Mouse (Mus musculus) Patski (cell line): ENCODE results near the gene Mpig6b. TPM values are rescaled to one million over a fixed set of nuclear protein-coding genes. Genes with fewer than 3 reads are reported as not detected.

Experiments
- ATAC-seq: fragments of 100-300 bp; one replicate; pipeline ENCODE4 v1.8.0; 2021
- CTCF ChIA-PET: fragments of 350-600 bp; sonication (Branson Sonifier 250); formaldehyde crosslinking; loops from one replicate; lab custom pipeline; 2022; ENCODE audit warnings: inconsistent platforms; lab: Charles Lee
- POLR2A ChIA-PET: fragments of 350-600 bp; sonication (Branson Sonifier 250); formaldehyde crosslinking; loops from one replicate; lab custom pipeline; 2022; ENCODE audit warnings: antibody characterized with exemption, inconsistent platforms; lab: Charles Lee
- DNase-seq: peaks from one replicate; pipeline ENCODE4 v3.0.0-alpha.2; 2011; ENCODE audit warnings: low read depth, low spot score
- H3K27me3 ChIP-seq: fragments of 371-371 bp; one replicate; pipeline ENCODE4 v1.5.1; 2021
- CTCF ChIP-seq: fragments of 100-300 bp; IDR thresholded peaks from one replicate; pipeline ENCODE4 v1.5.1; 2021
- in situ Hi-C: fragments of 300-500 bp; cut with MboI; formaldehyde crosslinking; loops from 3 replicates; pipeline ENCODE4 v1.11.1; 2018; ENCODE audit warnings: low pct_unique_long_range_greater_than_20kb, mixed read lengths
- polyA plus RNA-seq: library from polyadenylated mRNA; unstranded; gene quantifications from one replicate; pipeline ENCODE4 v1.2.3, GENCODE M21; 2021

Mpig6b gene
- polyA plus RNA-seq, 1 experiment from 2014 or later: not detected

GRCm38 (mm10) chr17:35102299-35102698 is 36.3 kb upstream of the Mpig6b start:
- CTCF ChIA-PET: no interaction called here
- no peak for ATAC-seq

GRCm38 (mm10) chr17:35101161-35101560 is 35.2 kb upstream of the Mpig6b start:
- in situ Hi-C loops: no loop called here
- TF ChIP-seq CTCF: no peak
- no peaks in the 10 kb centered on the region for H3K27me3 ChIP-seq
- POLR2A ChIA-PET: interaction anchor here (0.8 kb wide), 1 partner anchor 99 kb away, joined by 3 read pairs; no protein-coding TSS in a partner anchor
- DNase-seq (no peak), ATAC-seq (no peak)
- CTCF ChIA-PET: no interaction called here

More at GRCm38 (mm10) chr17:35102299-35102698, 36.3 kb upstream of the Mpig6b start:
- in situ Hi-C loops: no loop called here
- TF ChIP-seq CTCF: no peak
- POLR2A ChIA-PET: interaction anchor here (0.8 kb wide), 1 partner anchor 151 kb away, joined by 3 read pairs; no protein-coding TSS in a partner anchor
- DNase-seq: no peak
- no peaks in the 10 kb centered on the region for H3K27me3 ChIP-seq

GRCm38 (mm10) chr17:35100196-35100765 is 34.3 kb upstream of the Mpig6b start:
- H3K27me3 ChIP-seq: no peaks in the 10 kb centered on the region
- ATAC-seq (no peak), DNase-seq (no peak)
- TF ChIP-seq CTCF: no peak
- ChIA-PET CTCF (no interaction called here), POLR2A (no interaction called here)
- in situ Hi-C loops: no loop called here

GRCm38 (mm10) chr17:35097164-35097655 is 31.2 kb upstream of the Mpig6b start:
- ATAC-seq (no peak), DNase-seq (no peak)
- CTCF ChIA-PET: interaction anchor here (0.7 kb wide), 1 partner anchor 75 kb away, joined by 3 read pairs; no protein-coding TSS in a partner anchor
- TF ChIP-seq CTCF: no peak
- no peaks in the 10 kb centered on the region for H3K27me3 ChIP-seq
- POLR2A ChIA-PET: interaction anchor here (1.1 kb wide), 1 partner anchor 19 kb away, joined by 4 read pairs; no protein-coding TSS in a partner anchor
- in situ Hi-C loops: no loop called here

- POLR2A ChIA-PET: no interaction called here
- DNase-seq (no peak), ATAC-seq (no peak)
- no peak for TF ChIP-seq CTCF
- in situ Hi-C loops: no loop called here
- no peaks in the 10 kb centered on the region for H3K27me3 ChIP-seq
- CTCF ChIA-PET: interaction anchor here (1.1 kb wide), 1 partner anchor 9 kb away, joined by 4 read pairs; no protein-coding TSS in a partner anchor
Measured at GRCm38 (mm10) chr17:35096597-35096996, 30.6 kb upstream of the Mpig6b start.

- no peak for ATAC-seq
- no peak for TF ChIP-seq CTCF
- H3K27me3 ChIP-seq: no peaks in the 10 kb centered on the region
- in situ Hi-C loops: no loop called here
- ChIA-PET CTCF (interaction anchor here (1.3 kb wide), 1 partner anchor 27 kb away, joined by 3 read pairs; the partner anchor contains the start of genes Csnk2b and Gpank1), POLR2A (interaction anchor here (0.5 to 1.0 kb wide), 2 partner anchors 31 to 69 kb away, joined by 3 read pairs; partner anchors contain the start of gene D17H6S53E)
- DNase-seq: no peak
Measured at GRCm38 (mm10) chr17:35094475-35095365, 28.7 kb upstream of the Mpig6b start.

GRCm38 (mm10) chr17:35092403-35093198 is 26.6 kb upstream of the Mpig6b start:
- H3K27me3 ChIP-seq: no peaks in the 10 kb centered on the region
- ChIA-PET POLR2A (no interaction called here), CTCF (no interaction called here)
- DNase-seq (no peak), ATAC-seq (no peak)
- TF ChIP-seq CTCF: no peak
- in situ Hi-C loops: no loop called here

- CTCF ChIA-PET: no interaction called here
- DNase-seq: no peak
Measured at GRCm38 (mm10) chr17:35090166-35090932, 24.4 kb upstream of the Mpig6b start.

More at GRCm38 (mm10) chr17:35090166-35090932, 24.4 kb upstream of the Mpig6b start:
- H3K27me3 ChIP-seq: peaks cover 6% of the 10 kb centered on the region
- POLR2A ChIA-PET: interaction anchor here (0.6 kb wide), 1 partner anchor 92 kb away, joined by 3 read pairs; no protein-coding TSS in a partner anchor
- in situ Hi-C loops: no loop called here
- no peak for ATAC-seq
- TF ChIP-seq CTCF: no peak
